Mouse (Mus musculus) heart, adult 2 months (tissue): Measurements from ENCODE around the gene Csnk1g2.

Source experiments
- CTCF ChIP-seq: fragments of 200-600 bp; IDR thresholded peaks from 2 replicates; pipeline ENCODE4 v1.8.1; 2022; ENCODE audit warnings: antibody characterized with exemption, mild to moderate bottlenecking, moderate library complexity
- POLR2A ChIP-seq: fragments of 200-500 bp; IDR thresholded peaks from 2 replicates; pipeline ENCODE4 v1.6.1; 2011; ENCODE audit warnings: mild to moderate bottlenecking, low read depth, low read length, control low read depth; ENCODE audit not compliant: insufficient read depth

DNA sequence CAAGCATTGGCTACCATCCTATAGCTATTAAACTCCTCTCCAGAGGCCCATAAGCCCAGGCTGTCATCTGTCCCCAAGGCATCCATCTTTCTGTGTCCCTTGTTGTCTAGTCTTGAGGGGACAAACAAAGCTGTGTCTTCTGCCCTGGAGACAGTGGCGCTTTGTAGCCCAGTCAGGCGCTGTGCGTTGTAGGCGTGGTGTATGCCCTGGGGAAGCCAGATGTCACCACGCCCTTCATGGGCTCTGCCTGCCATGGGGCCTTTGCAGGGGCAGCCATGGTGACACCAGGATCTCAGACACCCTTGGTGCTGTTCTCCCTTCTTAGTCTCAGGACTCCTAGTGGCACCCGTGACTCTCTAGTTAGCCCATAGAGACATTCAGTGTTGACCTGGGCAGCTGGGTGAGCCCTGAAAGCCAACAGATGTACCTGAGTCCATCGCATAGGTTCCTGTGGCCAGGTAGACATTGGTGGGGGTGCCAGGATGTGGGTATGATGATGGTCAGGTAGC lies 18.6 kb upstream of the Csnk1g2 start:
- TF ChIP-seq CTCF (no peak), POLR2A (no peak)
